Mouse (Mus musculus) adrenal gland, adult (tissue): ENCODE results near the gene Ttc33.
"Not testable (repeated sequence)": the region's sequence is repeated elsewhere in the genome, so short reads cannot be mapped to it uniquely, and the experiment has no call there.

ENCODE experiments used
- DNase-seq, 2 experiments: peaks; one replicate each; pipeline ENCODE4 v3.0.0; 2022 to 2023; ENCODE audit warnings: low spot score in 1 of 2; ENCODE audit not compliant: inconsistent age in 2 of 2

The Ttc33 gene

DNA sequence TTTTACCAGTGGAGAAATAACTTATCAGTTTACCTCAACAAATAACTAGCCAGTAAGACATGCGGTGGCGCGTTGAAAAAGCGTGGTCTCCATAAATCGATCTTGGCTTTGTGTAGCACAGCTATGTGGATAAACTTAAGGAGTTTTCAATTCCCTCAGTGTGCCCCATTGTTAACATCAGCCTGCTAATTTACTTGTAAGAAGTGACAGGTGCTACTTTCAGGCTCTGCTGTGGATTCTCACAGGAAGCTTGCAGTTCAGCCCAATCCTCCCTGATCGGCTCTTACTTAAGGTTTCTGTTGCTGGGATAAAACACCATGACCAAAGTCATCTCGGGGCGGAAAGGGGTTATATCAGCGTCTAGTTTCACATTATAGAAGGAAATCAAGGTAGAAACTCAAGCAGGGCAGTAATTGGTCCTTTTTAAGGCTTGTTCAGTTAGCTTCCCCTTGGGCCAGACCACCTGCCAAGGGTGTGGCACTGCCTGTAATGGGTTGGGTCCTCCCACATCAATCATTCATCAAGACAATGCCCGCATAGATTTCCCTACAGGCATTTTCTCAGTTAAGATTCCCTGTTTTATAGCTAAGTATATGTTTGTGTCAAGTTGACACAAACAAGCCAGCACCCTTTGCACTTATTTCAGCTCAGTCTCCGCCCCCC is 526 bp upstream of the Ttc33 start:
- peak in 1 of 2 experiments; percentile 56 for DNase-seq

DNA sequence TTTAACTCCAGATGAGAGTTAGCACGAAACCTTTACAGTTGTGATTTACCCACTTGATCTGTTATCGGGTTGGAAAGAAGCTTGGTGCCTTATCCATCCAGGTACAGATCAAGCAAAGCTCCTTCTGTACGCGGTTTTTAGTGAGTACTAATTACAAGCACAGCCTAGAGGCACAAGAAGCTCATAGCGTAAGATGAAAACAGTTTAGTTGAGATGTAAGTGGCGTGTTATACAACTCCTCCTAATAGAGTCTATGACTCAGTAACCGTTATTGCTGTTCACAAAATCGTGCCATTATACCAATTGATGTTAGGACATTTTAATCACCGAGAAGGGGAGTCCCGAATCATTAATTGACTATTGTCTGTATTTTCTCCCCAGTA is 959 bp downstream of the Ttc33 start:
- DNase-seq = no peak

GRCm38 (mm10) chr15:5187116-5187515 is 1.8 kb downstream of the Ttc33 start:
- no peak for DNase-seq

GRCm38 (mm10) chr15:5188029-5188428 is 2.7 kb downstream of the Ttc33 start:
- peak in 1 of 2 experiments; percentile 32 for DNase-seq

- no peak for DNase-seq
Observed at GRCm38 (mm10) chr15:5189504-5190093, 4.3 kb downstream of the Ttc33 start.

DNA sequence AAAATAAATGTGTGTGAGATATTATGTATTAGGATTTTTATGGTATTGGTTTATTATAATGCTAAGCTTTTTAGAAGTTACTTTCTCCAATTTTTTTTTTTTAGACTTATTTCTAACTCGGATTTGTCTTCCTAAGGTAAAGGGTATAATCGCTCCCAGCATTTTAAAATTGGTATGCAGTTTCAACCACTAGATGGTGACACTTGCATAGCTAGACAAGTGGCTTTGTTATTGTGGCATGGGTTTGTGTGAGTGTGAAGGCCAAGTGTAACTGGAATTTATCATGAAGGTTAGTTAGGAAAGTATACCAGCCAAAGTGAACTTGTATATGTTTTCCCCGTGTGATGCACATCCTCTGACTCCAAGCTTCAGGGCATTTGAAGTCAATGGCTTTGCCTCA is 8.5 kb downstream of the Ttc33 start:
- peak in 1 of 2 experiments; percentile 62 for DNase-seq

DNA sequence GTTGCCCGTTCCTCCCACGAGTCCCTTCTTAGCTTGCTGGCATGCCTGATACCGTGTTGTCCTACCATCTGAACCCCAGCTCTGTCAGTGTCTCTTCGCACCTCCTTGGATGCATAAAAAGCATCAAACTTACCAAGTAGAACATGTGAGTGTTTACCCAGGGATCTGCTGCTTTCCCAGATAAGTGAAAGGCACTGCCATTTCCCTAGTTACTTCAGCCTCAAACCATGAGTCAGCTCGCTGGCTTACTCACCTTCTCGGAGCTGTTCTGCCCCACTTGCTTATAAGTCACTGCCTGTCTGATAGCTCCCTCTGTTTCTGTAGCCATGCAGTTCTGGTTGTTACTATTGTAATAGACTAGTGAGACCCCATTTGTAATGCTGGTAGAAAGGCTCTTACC is 9.1 kb downstream of the Ttc33 start:
- peak; percentile 62 to 77 for DNase-seq

DNA sequence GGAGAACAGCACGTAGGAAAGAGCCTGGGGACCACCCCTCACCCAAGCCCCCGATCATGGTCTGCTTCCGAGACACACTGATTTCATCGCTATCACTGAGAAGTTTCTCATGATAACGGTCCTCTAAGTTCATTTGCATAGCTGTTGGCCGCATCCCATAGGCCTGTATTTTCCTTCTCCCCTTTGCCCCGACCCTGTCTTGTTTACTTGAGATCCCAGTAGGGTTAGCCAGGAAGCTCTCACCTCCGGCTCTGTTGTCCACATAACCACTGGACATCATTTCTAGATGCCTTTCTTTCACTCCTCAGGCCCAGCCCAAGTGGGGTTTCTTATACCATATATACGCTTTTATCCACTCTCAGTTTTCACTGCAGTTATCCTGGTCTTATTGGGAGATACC is 9.6 kb downstream of the Ttc33 start:
- DNase-seq = no peak

DNA sequence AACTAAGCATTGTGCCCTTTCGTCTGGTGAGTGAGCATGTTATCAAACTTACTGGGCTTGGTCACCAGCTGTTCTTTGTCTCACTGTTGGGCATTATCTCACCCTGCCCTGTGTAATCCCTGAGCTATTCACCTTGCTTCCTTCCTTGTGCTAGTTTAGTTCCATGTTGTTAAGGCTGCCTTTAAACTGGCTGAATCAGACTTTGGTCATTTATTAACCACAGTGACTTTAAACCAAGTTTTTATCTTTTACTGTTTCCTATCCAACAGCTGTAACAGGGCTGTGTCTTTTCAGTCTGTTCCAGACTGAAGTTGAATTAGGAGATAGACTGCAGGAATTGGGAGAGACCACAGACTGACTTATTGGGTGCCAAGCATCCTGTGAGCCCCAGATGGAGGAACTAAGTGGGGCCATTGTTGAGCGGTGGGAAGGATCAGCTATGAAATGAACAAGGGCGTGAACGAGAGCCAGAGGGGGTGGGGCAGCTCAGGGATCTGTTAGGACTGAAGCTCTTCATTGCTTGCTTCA is 10.7 kb downstream of the Ttc33 start:
- DNase-seq = no peak

DNA sequence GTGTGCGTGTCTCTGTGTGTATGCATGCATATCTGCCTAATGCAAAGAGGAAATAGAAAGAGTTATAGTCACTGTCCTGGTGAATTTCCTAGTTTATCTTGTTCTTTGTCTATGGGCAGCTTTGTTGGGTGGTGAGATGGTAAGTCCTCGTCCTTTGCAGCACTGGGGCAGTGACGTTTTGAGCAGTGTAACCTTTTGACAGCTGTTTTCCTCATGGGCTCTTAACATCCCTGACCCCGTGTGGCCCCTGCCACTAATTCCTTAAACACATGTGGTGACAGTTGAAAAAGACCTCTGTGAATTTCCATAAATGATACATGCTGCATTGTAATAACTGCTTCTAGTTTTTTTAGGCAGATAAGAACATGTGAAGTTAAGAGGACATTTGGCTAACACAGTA is 11.4 kb downstream of the Ttc33 start:
- DNase-seq = no peak

- DNase-seq = no peak
Observed at GRCm38 (mm10) chr15:5205222-5205621, 19.9 kb downstream of the Ttc33 start.

DNA sequence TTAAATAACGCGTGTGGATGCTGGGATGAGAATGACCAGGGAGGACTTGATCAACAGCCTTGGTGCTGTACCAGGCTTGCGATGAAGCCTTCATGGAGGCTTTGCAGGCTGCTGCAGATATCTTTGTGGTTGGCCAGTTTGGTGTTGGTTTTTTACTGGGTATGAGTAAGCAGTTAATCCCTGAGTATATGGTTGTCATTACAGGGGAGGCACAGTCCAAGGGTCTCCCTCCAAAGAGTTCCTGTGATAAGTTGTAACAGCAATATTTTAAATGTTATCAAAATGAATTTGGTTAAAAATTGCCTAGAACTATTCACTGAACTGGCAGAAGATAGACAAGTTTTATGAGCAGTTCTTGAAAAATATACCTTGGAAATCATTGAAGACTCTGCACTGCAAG is 23.8 kb downstream of the Ttc33 start:
- DNase-seq = no peak

DNA sequence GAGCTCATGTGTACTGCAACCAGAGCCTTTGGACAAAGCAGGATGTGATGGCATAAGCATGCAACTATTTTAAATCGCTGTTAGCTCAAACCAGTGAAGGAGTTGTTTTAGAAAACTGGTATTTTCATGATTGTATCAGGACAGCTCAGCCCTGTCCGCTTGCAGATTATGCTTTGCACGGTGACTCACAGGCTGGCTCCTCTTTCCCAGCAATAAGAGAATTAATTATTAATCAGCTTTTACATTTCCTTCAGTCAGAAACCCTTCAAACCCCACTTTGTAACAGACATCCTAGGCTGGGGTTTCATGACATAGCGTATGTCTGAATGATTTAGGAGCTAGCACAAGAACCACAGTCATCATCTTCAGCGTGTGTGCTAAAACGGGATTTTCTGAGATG is 35.2 kb downstream of the Ttc33 start:
- no peak for DNase-seq

DNA sequence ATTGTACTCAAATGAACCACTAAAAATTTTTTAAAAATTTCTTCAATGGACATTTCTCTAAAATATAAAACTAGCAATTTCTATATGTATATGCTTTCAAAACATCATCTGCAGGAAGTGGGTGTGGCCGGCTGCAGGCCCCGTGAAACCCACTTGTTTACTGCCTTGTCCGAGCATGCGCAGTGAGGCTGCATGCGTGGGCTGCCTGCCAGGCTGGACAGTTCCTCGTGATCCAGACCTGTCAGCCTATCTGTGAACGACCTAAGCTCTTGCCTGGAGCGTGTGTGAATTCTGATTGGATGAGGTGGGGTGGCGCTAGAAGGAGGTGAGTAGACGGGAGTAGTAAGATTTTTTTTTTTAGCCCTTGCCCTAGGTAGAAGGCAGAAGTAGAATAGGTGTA is 45.4 kb downstream of the Ttc33 start:
- not testable (repeated sequence) for DNase-seq

DNA sequence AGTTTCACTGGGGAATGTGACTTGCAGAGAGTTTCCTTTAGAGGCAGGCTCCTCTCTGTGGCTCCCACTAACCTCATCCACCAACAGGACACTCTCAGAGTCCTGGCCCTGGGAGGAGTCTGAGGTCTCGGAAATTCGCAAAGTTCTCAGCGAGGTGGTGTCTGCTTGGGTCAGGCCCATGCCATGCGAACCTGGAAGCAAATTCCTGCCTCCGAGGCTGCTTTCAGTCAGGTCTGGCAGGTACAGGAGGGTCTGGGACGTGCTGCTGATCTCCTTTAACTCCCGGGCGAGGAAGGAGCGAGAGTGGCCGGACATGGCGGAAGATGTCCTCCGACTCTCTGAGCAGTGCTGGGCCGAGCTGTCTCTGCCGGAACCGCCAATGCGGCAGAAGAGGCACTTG is 49.3 kb downstream of the Ttc33 start:
- peak; percentile 18 to 47 for DNase-seq

DNA sequence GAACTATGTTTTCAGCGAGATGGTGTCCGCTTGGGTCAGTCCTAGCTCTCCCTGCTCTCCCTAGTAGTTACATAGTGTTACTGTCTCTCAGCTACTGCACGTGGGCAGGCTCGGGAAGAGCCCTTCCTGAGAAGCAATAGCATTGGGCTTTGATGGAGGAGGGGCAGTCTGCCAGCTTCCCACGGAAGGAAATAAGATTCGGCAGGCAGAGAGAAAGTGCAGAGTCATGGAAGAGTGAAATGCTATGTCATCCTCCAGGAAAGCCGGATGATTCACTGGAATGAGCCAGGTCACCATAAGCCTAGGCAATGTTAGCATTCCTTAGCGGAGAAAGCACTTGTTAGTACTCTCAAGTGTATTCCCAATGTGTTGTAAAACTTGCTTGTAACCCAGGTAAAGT is 50.2 kb downstream of the Ttc33 start:
- peak; percentile 49 to 72 for DNase-seq

GRCm38 (mm10) chr15:5236538-5236937 is 51.2 kb downstream of the Ttc33 start:
- DNase-seq = peak; percentile 74 to 91

DNA sequence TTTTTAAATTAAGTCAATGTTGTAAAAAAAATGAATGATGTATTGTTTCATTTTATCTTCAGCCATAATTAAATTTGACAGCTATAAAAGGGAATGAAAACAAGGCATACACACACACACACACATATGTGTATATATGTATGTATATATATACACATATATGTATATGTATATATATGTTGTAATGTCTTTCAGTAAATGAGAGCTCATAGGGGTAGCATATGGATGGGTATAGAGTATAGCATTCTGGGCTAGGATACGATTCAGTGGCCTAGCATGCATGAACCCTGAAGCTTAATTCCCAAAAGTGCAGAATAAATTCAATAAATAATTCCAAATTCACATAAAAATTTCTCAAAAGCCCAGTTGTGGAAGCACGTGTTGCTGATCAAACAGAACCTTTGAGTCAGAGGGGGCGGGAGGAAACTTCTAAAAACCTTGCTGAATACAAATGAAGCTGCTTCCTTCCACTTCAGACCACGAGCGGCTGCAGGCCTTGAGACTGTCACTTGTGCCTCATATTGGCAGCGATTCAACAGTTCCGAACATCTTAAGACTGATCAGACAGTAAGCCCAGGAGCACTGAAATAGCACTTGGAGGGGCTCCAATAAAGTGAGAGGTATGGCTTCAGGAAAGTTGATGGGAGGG is 51.8 kb downstream of the Ttc33 start:
- no peak for DNase-seq

DNA sequence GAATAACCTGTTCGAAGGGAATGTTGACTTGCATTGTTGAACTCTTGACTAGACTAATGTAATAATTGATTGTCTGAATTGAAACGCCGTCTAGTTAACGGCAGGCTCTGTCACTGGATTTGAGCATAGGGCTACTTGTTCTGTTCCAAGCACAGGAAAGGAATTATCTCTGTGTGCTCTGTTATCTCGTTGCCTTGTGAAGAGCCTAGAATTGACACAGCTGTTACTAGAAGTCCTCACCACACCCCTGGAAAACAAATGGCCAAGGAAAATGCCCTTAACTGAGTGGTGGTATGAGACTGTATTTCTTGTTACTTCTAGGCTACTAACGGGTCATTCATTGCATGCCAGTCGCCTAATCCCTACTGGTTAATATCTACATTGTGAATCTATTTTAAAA is 52.7 kb downstream of the Ttc33 start:
- DNase-seq = no peak

- no peak for DNase-seq
Observed at GRCm38 (mm10) chr15:5238553-5238952, 53.2 kb downstream of the Ttc33 start.

GRCm38 (mm10) chr15:5239361-5239760 is 54.0 kb downstream of the Ttc33 start:
- DNase-seq = no peak

DNA sequence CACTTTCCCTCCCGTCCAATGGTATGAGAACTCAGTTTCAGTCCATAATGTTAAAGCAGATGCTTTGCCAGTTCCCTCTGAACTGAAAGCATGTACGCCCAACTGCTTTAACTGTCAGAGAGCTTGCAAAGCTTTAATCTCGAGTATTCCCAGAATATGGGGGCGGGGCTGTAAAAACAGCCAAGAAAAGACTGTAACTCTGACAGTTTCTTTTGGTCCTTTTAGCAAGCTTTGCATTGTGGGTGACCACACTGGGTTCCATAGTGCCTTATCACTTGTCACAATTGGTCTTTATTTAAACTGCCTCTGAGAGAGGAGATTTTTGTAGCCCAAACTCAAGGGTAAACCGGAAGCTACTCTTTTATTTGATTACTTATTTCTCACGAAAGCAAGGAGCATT is 54.6 kb downstream of the Ttc33 start:
- no peak for DNase-seq
